Mouse (Mus musculus): ENCODE measurements around the gene Lrrc23. TPM values are rescaled to one million over a fixed set of nuclear protein-coding genes. Genes with fewer than 3 reads are reported as not detected.

Lrrc23 gene
- total and polyA plus RNA-seq, 2 experiments from 2014 or later: 13.7 to 14.7 TPM

GRCm38 (mm10) chr6:124742839-124743514, 36.5 kb downstream of the Lrrc23 start:
- H3K9me3 ChIP-seq (ENCODE audit: low read length): no peaks in the 10 kb centered on the region
- no peak overlapping the region for H3K4me2 ChIP-seq (ENCODE audit: low read depth)
- peaks cover 40% of the 10 kb centered on the region for H3K36me3 ChIP-seq (ENCODE audit: insufficient read depth)
- no peak for TF ChIP-seq CTCF (IDR thresholded peaks at IDR 0.05; ENCODE audit: low read depth)
- no peak overlapping the region for H3K4me3 ChIP-seq (ENCODE audit: low read depth, low read length)
- peaks cover 6% of the 10 kb centered on the region; the same call in 1 of the 2 replicates for H3K4me1 ChIP-seq (ENCODE audit: insufficient read depth)
- H3K27me3 ChIP-seq (ENCODE audit: insufficient read depth, low read length): no peaks in the 10 kb centered on the region
- H3K9ac ChIP-seq: no peak overlapping the region
- whole genome bisulfite sequencing: 93% methylated on average over 15 of the region's 15 CpGs
- ATAC-seq (no peak), DNase-seq (no peak)
- no peak overlapping the region for H3K27ac ChIP-seq (ENCODE audit: low read depth, low read length)

GRCm38 (mm10) chr6:124741842-124742241, 37.7 kb downstream of the Lrrc23 start:
- 62% methylated on average over 3 of the region's 3 CpGs for WGBS
- H3K36me3 ChIP-seq (ENCODE audit: insufficient read depth): peaks cover 29% of the 10 kb centered on the region
- no peak for ATAC-seq

GRCm38 (mm10) chr6:124740888-124741761, 38.4 kb downstream of the Lrrc23 start, which contains the start of gene Grcc10:
Gene Grcc10 (minus strand): TSS chr6:124741374.
- DNase-seq (peak; percentile 94), ATAC-seq (peak; percentile 88)
- Histone ChIP-seq H3K9ac (peak within 1 kb of the TSS; percentile 97), H3K27me3 (ENCODE audit: insufficient read depth, low read length) (no peaks in the 10 kb centered on the region), H3K4me1 (ENCODE audit: insufficient read depth) (peaks cover 6% of the 10 kb centered on the region; the same call in 1 of the 2 replicates), H3K36me3 (ENCODE audit: insufficient read depth) (peaks cover 26% of the 10 kb centered on the region), H3K4me3 (ENCODE audit: low read depth, low read length) (peak within 1 kb of the TSS; percentile 69), H3K4me2 (ENCODE audit: low read depth) (peak within 1 kb of the TSS; percentile 83), H3K9me3 (ENCODE audit: low read length) (no peaks in the 10 kb centered on the region), H3K27ac (ENCODE audit: low read depth, low read length) (peak within 1 kb of the TSS; percentile 100)
- TF ChIP-seq CTCF (IDR thresholded peaks at IDR 0.05; ENCODE audit: low read depth): peak; percentile 15; the same call in 1 of the 2 replicates
- under 1% methylated on average over 41 of the region's 41 CpGs for WGBS

More at GRCm38 (mm10) chr6:124741842-124742241, 37.7 kb downstream of the Lrrc23 start:
- Histone ChIP-seq H3K4me1 (ENCODE audit: insufficient read depth) (peaks cover 6% of the 10 kb centered on the region; the same call in 1 of the 2 replicates), H3K9me3 (ENCODE audit: low read length) (no peaks in the 10 kb centered on the region), H3K27ac (ENCODE audit: low read depth, low read length) (peak overlapping the region; percentile 100), H3K9ac (peak overlapping the region; percentile 97), H3K4me3 (ENCODE audit: low read depth, low read length) (peak overlapping the region; percentile 69), H3K27me3 (ENCODE audit: insufficient read depth, low read length) (no peaks in the 10 kb centered on the region), H3K4me2 (ENCODE audit: low read depth) (peak overlapping the region; percentile 83)
- DNase-seq: peak; percentile 11
- no peak for TF ChIP-seq CTCF (IDR thresholded peaks at IDR 0.05; ENCODE audit: low read depth)

GRCm38 (mm10) chr6:124740211-124740887, 39.2 kb downstream of the Lrrc23 start:
- ATAC-seq (peak; percentile 28), DNase-seq (peak; percentile 80)
- Histone ChIP-seq H3K9ac (peak overlapping the region; percentile 97), H3K4me2 (ENCODE audit: low read depth) (peak overlapping the region; percentile 83), H3K36me3 (ENCODE audit: insufficient read depth) (peaks cover 26% of the 10 kb centered on the region), H3K27ac (ENCODE audit: low read depth, low read length) (peak overlapping the region; percentile 100), H3K4me3 (ENCODE audit: low read depth, low read length) (peak overlapping the region; percentile 69), H3K27me3 (ENCODE audit: insufficient read depth, low read length) (no peaks in the 10 kb centered on the region), H3K4me1 (ENCODE audit: insufficient read depth) (peaks cover 6% of the 10 kb centered on the region; the same call in 1 of the 2 replicates), H3K9me3 (ENCODE audit: low read length) (no peaks in the 10 kb centered on the region)
- peak; percentile 74 for TF ChIP-seq CTCF (IDR thresholded peaks at IDR 0.05; ENCODE audit: low read depth)
- WGBS: under 1% methylated on average over 29 of the region's 29 CpGs

- 0 out of 2 replicates have a peak overlapping the region, but pooled peaks have one; percentile 97 for H3K9ac ChIP-seq
- H3K4me3 ChIP-seq (ENCODE audit: low read depth, low read length): no peak overlapping the region
- H3K4me1 ChIP-seq (ENCODE audit: insufficient read depth): peaks cover 6% of the 10 kb centered on the region; the same call in 1 of the 2 replicates
- peak overlapping the region; percentile 83; the same call in 1 of the 2 replicates for H3K4me2 ChIP-seq (ENCODE audit: low read depth)
- TF ChIP-seq CTCF (IDR thresholded peaks at IDR 0.05; ENCODE audit: low read depth): no peak
- H3K9me3 ChIP-seq (ENCODE audit: low read length): no peaks in the 10 kb centered on the region
- no peak for DNase-seq
- WGBS: 87% methylated on average over 10 of the region's 10 CpGs
- no peak for ATAC-seq
- no peak overlapping the region for H3K27ac ChIP-seq (ENCODE audit: low read depth, low read length)
- H3K36me3 ChIP-seq (ENCODE audit: insufficient read depth): peaks cover 20% of the 10 kb centered on the region
- no peaks in the 10 kb centered on the region for H3K27me3 ChIP-seq (ENCODE audit: insufficient read depth, low read length)
These were observed 40.2 kb downstream of the Lrrc23 start for GRCm38 (mm10) chr6:124739231-124739796.

GRCm38 (mm10) chr6:124738511-124739023, 41.0 kb downstream of the Lrrc23 start, which contains the start of gene Ptpn6:
Gene Ptpn6 (minus strand): TSS chr6:124738714.
- Histone ChIP-seq H3K36me3 (ENCODE audit: insufficient read depth) (peaks cover 14% of the 10 kb centered on the region), H3K9ac (0 out of 2 replicates have a peak within 1 kb of the TSS, but pooled peaks have one; percentile 97), H3K27me3 (ENCODE audit: insufficient read depth, low read length) (no peaks in the 10 kb centered on the region), H3K9me3 (ENCODE audit: low read length) (no peaks in the 10 kb centered on the region), H3K4me3 (ENCODE audit: low read depth, low read length) (no peak within 1 kb of the TSS), H3K4me1 (ENCODE audit: insufficient read depth) (peaks cover 6% of the 10 kb centered on the region; the same call in 1 of the 2 replicates), H3K4me2 (ENCODE audit: low read depth) (peak within 1 kb of the TSS; percentile 83; the same call in 1 of the 2 replicates), H3K27ac (ENCODE audit: low read depth, low read length) (no peak within 1 kb of the TSS)
- no peak for TF ChIP-seq CTCF (IDR thresholded peaks at IDR 0.05; ENCODE audit: low read depth)
- ATAC-seq (no peak), DNase-seq (no peak)
- 28% methylated on average over 15 of the region's 15 CpGs for WGBS

All from forebrain, postnatal 0 days (tissue).